In the genomic region with DNA sequence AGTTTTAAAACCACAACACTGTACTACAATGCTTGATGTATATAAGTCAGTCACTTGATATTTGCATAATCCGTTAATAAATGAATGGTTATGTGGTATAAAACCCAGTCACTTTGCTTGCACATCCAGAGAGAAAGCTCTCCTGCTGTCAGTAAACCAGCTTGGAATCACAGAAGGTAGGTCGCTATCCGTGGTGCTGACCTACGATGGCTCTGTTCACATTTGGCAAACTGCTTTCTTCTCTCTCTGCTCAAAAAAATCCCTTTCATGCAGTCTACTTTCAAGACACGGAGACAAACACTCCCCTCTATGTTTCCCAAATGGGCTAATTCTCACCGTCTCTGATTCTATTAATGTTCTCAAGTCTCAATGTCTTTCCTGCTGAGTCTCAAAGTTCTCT, we compare ENCODE assay signal across 9 mouse cellular contexts. TPM values are rescaled to one million over a fixed set of nuclear protein-coding genes. Genes with fewer than 3 reads are reported as not detected.
A peak's percentile ranks its signal among the peaks of the same experiment; 100 is the strongest.
DNase-seq lines count a peak whose midpoint lies in the region; ATAC-seq and TF ChIP-seq lines count a peak whose summit lies in the region.
"Had no signal": no experiment of that assay in that cellular context is flagged by ENCODE, and none has a peak within 500 bp of the region (broad histone marks: within the 10 kb centered on the region; RNA-seq: fewer than 3 reads in every experiment).

No protein-coding gene starts in this region.

- H3K9me3 ChIP-seq in forebrain, embryonic 13.5 days (replicated peaks), result no peaks in the 10 kb centered on the region
- H3K9me3 ChIP-seq in liver, postnatal 0 days (ENCODE audit: low read length), result no peaks in the 10 kb centered on the region
- H3K9me3 ChIP-seq in stomach, postnatal 0 days (ENCODE audit: control insufficient read depth, low read length), result no peaks in the 10 kb centered on the region

- ATAC-seq in forebrain, embryonic 13.5 days, result no peak
- ATAC-seq in liver, postnatal 0 days, result no peak
- no peak for ATAC-seq in stomach, postnatal 0 days (ENCODE audit: low FRiP score, low TSS enrichment)

- TF ChIP-seq EP300 in liver, postnatal 0 days (IDR thresholded peaks at IDR 0.05; ENCODE audit: low read depth), result no peak
- TF ChIP-seq EP300 in stomach, postnatal 0 days (optimal IDR thresholded peaks at IDR 0.05), result no peak

- H3K27me3 ChIP-seq in forebrain, embryonic 13.5 days, result peaks cover 60% of the 10 kb centered on the region
- peaks cover 45% of the 10 kb centered on the region for H3K27me3 ChIP-seq in liver, postnatal 0 days (ENCODE audit: insufficient read depth, low read length)
- H3K27me3 ChIP-seq in stomach, postnatal 0 days (ENCODE audit: control insufficient read depth, insufficient read depth, low read length), result peaks cover 16% of the 10 kb centered on the region

- peak overlapping the region; percentile 70; the same call in 1 of the 2 replicates for H3K4me3 ChIP-seq in layer of hippocampus, adult 2 months
- peak overlapping the region; percentile 55 for H3K4me3 ChIP-seq in forebrain, embryonic 13.5 days
- no peak overlapping the region for H3K4me3 ChIP-seq in liver, postnatal 0 days (ENCODE audit: low read depth, low read length)
- H3K4me3 ChIP-seq in stomach, postnatal 0 days (ENCODE audit: low read depth, low read length), result no peak overlapping the region
- H3K4me3 ChIP-seq: megakaryocyte, embryonic 14.5 days had no signal

- H3K4me2 ChIP-seq in forebrain, embryonic 13.5 days, result peak overlapping the region; percentile 92
- no peak overlapping the region for H3K4me2 ChIP-seq in liver, postnatal 0 days (ENCODE audit: low read depth, low read length)
- no peak overlapping the region for H3K4me2 ChIP-seq in stomach, postnatal 0 days (replicated peaks; ENCODE audit: low read depth)

- no peak for TF ChIP-seq CTCF in layer of hippocampus, adult 2 months (conservative IDR thresholded peaks at IDR 0.05)
- TF ChIP-seq CTCF in liver, postnatal 0 days (IDR thresholded peaks at IDR 0.05; ENCODE audit: low read depth), result no peak
- TF ChIP-seq CTCF in stomach, postnatal 0 days (IDR thresholded peaks at IDR 0.05; ENCODE audit: low read depth), result no peak

- WGBS in forebrain, embryonic 13.5 days, result under 1% methylated on average over 6 of the region's 6 CpGs
- WGBS in liver, postnatal 0 days (ENCODE audit: insufficient replicate concordance), result 0% methylated on average over 6 of the region's 6 CpGs
- under 1% methylated on average over 6 of the region's 6 CpGs for WGBS in stomach, postnatal 0 days

- H3K36me3 ChIP-seq in forebrain, embryonic 13.5 days (ENCODE audit: poor library complexity, severe bottlenecking), result no peaks in the 10 kb centered on the region
- H3K36me3 ChIP-seq in liver, postnatal 0 days (replicated peaks; ENCODE audit: insufficient read depth, low read length), result no peaks in the 10 kb centered on the region
- H3K36me3 ChIP-seq in stomach, postnatal 0 days (ENCODE audit: control insufficient read depth, insufficient read depth, low read length), result no peaks in the 10 kb centered on the region

- H3K27ac ChIP-seq in layer of hippocampus, adult 2 months, result no peak overlapping the region; the same call in 1 of the 2 replicates
- no peak overlapping the region for H3K27ac ChIP-seq in forebrain, embryonic 13.5 days
- H3K27ac ChIP-seq in liver, postnatal 0 days (ENCODE audit: low read depth), result no peak overlapping the region
- H3K27ac ChIP-seq in stomach, postnatal 0 days (replicated peaks), result no peak overlapping the region

- 0 out of 2 replicates have a peak overlapping the region, but pooled peaks have one; percentile 37 for H3K9ac ChIP-seq in forebrain, embryonic 13.5 days
- H3K9ac ChIP-seq in liver, postnatal 0 days (replicated peaks), result no peak overlapping the region
- H3K9ac ChIP-seq in stomach, postnatal 0 days (ENCODE audit: low read length), result no peak overlapping the region

- H3K4me1 ChIP-seq in forebrain, embryonic 13.5 days, result peaks cover 18% of the 10 kb centered on the region
- H3K4me1 ChIP-seq in liver, postnatal 0 days (ENCODE audit: insufficient read depth), result no peaks in the 10 kb centered on the region
- no peaks in the 10 kb centered on the region for H3K4me1 ChIP-seq in stomach, postnatal 0 days (replicated peaks; ENCODE audit: control insufficient read depth, insufficient read depth)

- no peak for DNase-seq in layer of hippocampus, adult 2 months (ENCODE audit: low spot score in 2 of 2)
- DNase-seq in layer of hippocampus, adult 9-10 months (ENCODE audit: low spot score), result no peak
- DNase-seq in adrenal gland, postnatal 25 days, result peak; percentile 51
- DNase-seq in liver, postnatal 0 days, result peak; percentile 22
- DNase-seq in stomach, postnatal 0 days (ENCODE audit: low spot score), result peak; percentile 51
- DNase-seq in urinary bladder, postnatal 4 days (ENCODE audit: low spot score in 2 of 2), result no peak
- no peak for DNase-seq in urinary bladder, adult 2 months (ENCODE audit: low spot score)

RNA-seq across cellular contexts. Expression of a gene that starts 0.8 kb away (rescaled TPM):
- total RNA-seq in layer of hippocampus, adult 2 months (2021), result 10 to 100 TPM; 32.5 to 32.9 TPM
- 0.49 and 1.5 TPM in 2 replicates for total RNA-seq in adrenal gland, postnatal 25 days (2021)
- polyA plus RNA-seq in forebrain, embryonic 13.5 days (2015; fragmentation: Nextera tagmentation; extraction: Ambion mirVana), result 4.1 and 6.0 TPM in 2 replicates
- 0.04 TPM in 1 of 2 replicates, not detected in the other for polyA plus RNA-seq in liver, postnatal 0 days (2015; fragmentation: Nextera tagmentation; extraction: Ambion mirVana)
- 0.04 and 0.05 TPM in 2 replicates for polyA plus RNA-seq in stomach, postnatal 0 days (2015; fragmentation: Nextera tagmentation; extraction: Ambion mirVana)
- 0.10 and 0.21 TPM in 2 replicates for polyA plus RNA-seq in urinary bladder, adult 2 months (2012; rRNA removed)

Comparison
In these comparisons a context has a peak if more than half of its experiments do, and no peak if none do; other contexts are left out.
1. DNase-seq: peak in adrenal gland, postnatal 25 days (single experiment), liver, postnatal 0 days (single experiment) and stomach, postnatal 0 days (single experiment); none in layer of hippocampus, adult 2 months (0 of 2), layer of hippocampus, adult 9-10 months (single experiment), urinary bladder, postnatal 4 days (0 of 2) and urinary bladder, adult 2 months (single experiment).
2. H3K4me3 ChIP-seq: peak in layer of hippocampus, adult 2 months (single experiment) and forebrain, embryonic 13.5 days (single experiment); none in liver, postnatal 0 days (single experiment) and stomach, postnatal 0 days (single experiment).